Mouse (Mus musculus) kidney, embryonic 16.5 days (tissue): ENCODE measurements around the gene Slc1a1. TPM values are rescaled to one million over a fixed set of nuclear protein-coding genes. Genes with fewer than 3 reads are reported as not detected.

Experiments used
- ATAC-seq: fragments of 200-750 bp; cut with Nextera tagmentation; 2 replicates; pipeline ENCODE4 v1.8.0; 2017; ENCODE audit warnings: moderate TSS enrichment; ENCODE audit not compliant: low FRiP score, low TSS enrichment
- H3K27ac ChIP-seq: fragments of 300-500 bp; sonication (generic); 2 replicates; pipeline ENCODE4 v1.5.1; 2014; ENCODE audit warnings: low read length
- H3K27me3 ChIP-seq: fragments of 300-500 bp; sonication (generic); 2 replicates; pipeline ENCODE4 v1.6.1; 2014; ENCODE audit warnings: low read length, control low read depth, mixed read lengths; ENCODE audit not compliant: insufficient read depth
- H3K36me3 ChIP-seq: fragments of 300-500 bp; sonication (generic); 2 replicates; pipeline ENCODE4 v1.6.1; 2014; ENCODE audit warnings: low read length, control low read depth, mixed read lengths; ENCODE audit not compliant: insufficient read depth
- H3K4me1 ChIP-seq: fragments of 300-500 bp; sonication (generic); 2 replicates; pipeline ENCODE4 v1.6.1; 2014; ENCODE audit warnings: low read length, control low read depth, mixed read lengths; ENCODE audit not compliant: insufficient read depth
- H3K4me2 ChIP-seq: fragments of 300-500 bp; sonication (generic); replicated peaks from 2 replicates; pipeline ENCODE4 v1.6.1; 2014; ENCODE audit warnings: low read depth, low read length
- H3K4me3 ChIP-seq: fragments of 300-500 bp; sonication (generic); 2 replicates; pipeline ENCODE4 v1.5.1; 2014; ENCODE audit warnings: mild to moderate bottlenecking, low read length
- H3K9ac ChIP-seq: fragments of 300-500 bp; sonication (generic); replicated peaks from 2 replicates; pipeline ENCODE4 v1.6.1; 2014; ENCODE audit warnings: low read length
- H3K9me3 ChIP-seq: fragments of 300-500 bp; sonication (generic); 2 replicates; pipeline ENCODE4 v1.6.1; 2016; ENCODE audit warnings: low read length, control low read depth
- WGBS: fragments of 180-500 bp; shearing (Covaris S2); extraction: QIAGEN DNeasy Blood & Tissue Kit; methylation state at CpG from one replicate; pipeline ENCODE4 v1.1.7; 2014; 5-methylcytosine and 5-hydroxymethylcytosine counted together
- polyA plus RNA-seq: library from polyadenylated mRNA; unstranded; fragments of >200 nt; fragmentation: Nextera tagmentation; extraction: Ambion mirVana; gene quantifications from 2 replicates; pipeline ENCODE4 v1.2.1, GENCODE M21; 2015

Gene Slc1a1
- polyA plus RNA-seq, 1 experiment from 2014 or later: 7.9 TPM

GRCm38 (mm10) chr19:28879476-28879875 lies 44.6 kb downstream of the Slc1a1 start:
- no peaks in the 10 kb centered on the region for H3K36me3 ChIP-seq
- WGBS: 94% methylated on average over 2 of the region's 2 CpGs
- ATAC-seq: no peak
- no peak overlapping the region for H3K4me2 ChIP-seq
- no peak overlapping the region for H3K4me3 ChIP-seq
- no peaks in the 10 kb centered on the region for H3K27me3 ChIP-seq
- H3K27ac ChIP-seq: no peak overlapping the region
- no peak overlapping the region for H3K9ac ChIP-seq
- no peaks in the 10 kb centered on the region for H3K4me1 ChIP-seq
- H3K9me3 ChIP-seq: no peaks in the 10 kb centered on the region

DNA sequence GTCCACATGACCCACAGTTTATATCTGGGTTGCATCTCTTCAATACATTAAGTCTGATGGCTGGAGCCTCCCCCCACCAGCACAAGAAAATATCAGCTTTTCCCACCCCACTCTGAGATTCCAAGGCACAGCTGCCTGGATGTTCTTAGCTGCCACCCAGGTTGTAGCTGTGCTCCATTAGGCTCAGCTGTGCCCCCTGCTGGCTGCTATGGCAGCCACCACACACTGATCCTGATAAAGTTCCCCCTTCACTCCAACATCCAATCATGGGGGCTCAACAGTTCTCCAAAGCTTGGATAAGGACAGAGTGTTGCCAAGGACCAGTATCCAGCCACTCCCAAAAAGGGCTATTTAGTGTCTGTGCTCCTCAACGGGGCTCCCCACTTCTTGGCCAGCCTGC lies 48.3 kb downstream of the Slc1a1 start:
- no peaks in the 10 kb centered on the region for H3K27me3 ChIP-seq
- H3K36me3 ChIP-seq: no peaks in the 10 kb centered on the region
- no peak for ATAC-seq
- H3K27ac ChIP-seq: no peak overlapping the region
- H3K9ac ChIP-seq: no peak overlapping the region
- no peaks in the 10 kb centered on the region for H3K4me1 ChIP-seq
- H3K9me3 ChIP-seq: no peaks in the 10 kb centered on the region
- 62% methylated on average over 1 of the region's 1 CpGs for WGBS
- no peak overlapping the region for H3K4me2 ChIP-seq
- H3K4me3 ChIP-seq: no peak overlapping the region

DNA sequence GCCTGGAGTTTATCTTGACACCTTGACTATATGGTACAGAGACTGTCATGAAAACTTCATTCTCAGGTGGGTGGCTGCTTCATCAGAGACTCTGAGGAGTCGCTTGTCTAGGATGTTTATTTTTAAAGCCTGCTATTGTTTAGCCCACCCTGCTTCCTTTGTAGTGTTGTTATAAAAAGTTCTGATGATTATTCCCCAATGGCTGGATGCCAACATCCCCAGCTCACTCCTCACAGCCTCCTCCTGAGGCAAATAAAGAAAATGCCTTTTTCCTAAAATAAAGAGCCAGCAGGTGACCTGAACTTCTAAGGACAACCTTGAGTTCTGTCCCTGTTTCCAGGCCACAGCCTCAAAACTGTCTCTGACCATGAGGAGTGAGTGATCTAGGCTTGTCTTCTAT lies 53.6 kb downstream of the Slc1a1 start:
- ATAC-seq: no peak
- whole genome bisulfite sequencing: 54% methylated on average over 1 of the region's 1 CpGs
- H3K27me3 ChIP-seq: no peaks in the 10 kb centered on the region
- H3K4me1 ChIP-seq: no peaks in the 10 kb centered on the region
- H3K9me3 ChIP-seq: no peaks in the 10 kb centered on the region
- H3K4me2 ChIP-seq: no peak overlapping the region
- no peaks in the 10 kb centered on the region for H3K36me3 ChIP-seq
- no peak overlapping the region for H3K9ac ChIP-seq
- H3K27ac ChIP-seq: no peak overlapping the region
- no peak overlapping the region for H3K4me3 ChIP-seq

DNA sequence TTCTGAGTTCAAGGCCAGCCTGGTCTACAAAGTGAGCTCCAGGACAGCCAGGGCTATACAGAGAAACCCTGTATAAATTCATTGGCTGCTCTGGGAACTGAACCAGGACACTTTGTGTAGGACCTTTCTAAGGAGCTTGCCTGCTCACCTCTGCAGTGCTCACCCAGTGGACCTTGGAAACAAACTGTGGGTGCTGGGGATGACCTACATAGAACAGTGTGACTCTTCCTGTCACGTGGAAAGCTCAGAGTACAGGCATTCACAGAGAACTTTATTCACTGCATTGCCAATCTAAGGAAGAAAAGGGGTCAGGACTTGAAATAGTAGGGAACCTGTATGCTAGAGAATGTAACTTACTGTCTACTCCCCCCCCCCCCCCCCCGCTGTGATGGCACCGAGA lies 54.4 kb downstream of the Slc1a1 start:
- H3K4me2 ChIP-seq: no peak overlapping the region
- ATAC-seq: no peak
- H3K9me3 ChIP-seq: no peaks in the 10 kb centered on the region
- 87% methylated on average over 3 of the region's 3 CpGs for WGBS
- H3K36me3 ChIP-seq: no peaks in the 10 kb centered on the region
- H3K4me3 ChIP-seq: no peak overlapping the region
- no peak overlapping the region for H3K9ac ChIP-seq
- H3K27me3 ChIP-seq: no peaks in the 10 kb centered on the region
- H3K27ac ChIP-seq: no peak overlapping the region
- no peaks in the 10 kb centered on the region for H3K4me1 ChIP-seq

DNA sequence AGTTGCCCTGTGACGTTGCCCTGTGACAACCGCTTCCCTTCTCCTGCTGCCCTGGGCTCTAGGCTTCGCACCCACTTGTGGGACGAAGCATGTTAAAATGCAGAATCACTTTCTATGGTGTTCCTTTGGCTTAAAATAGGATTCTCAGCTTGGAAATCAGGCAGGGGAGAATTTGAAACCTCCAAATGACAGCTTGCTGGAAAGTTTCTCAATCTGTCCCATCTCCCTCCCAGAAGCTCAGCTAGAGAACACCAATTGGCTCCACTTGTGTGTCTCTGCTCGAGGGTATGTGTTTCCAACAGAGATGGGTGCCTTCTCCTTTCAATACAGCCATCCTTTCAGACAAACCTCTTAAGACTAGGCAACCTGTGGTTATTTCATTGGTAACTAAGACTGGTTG lies 56.4 kb downstream of the Slc1a1 start:
- no peak overlapping the region for H3K4me2 ChIP-seq
- H3K9ac ChIP-seq: no peak overlapping the region
- H3K36me3 ChIP-seq: no peaks in the 10 kb centered on the region
- ATAC-seq: no peak
- no peak overlapping the region for H3K4me3 ChIP-seq
- H3K9me3 ChIP-seq: no peaks in the 10 kb centered on the region
- no peaks in the 10 kb centered on the region for H3K4me1 ChIP-seq
- H3K27me3 ChIP-seq: no peaks in the 10 kb centered on the region
- 70% methylated on average over 5 of the region's 5 CpGs for WGBS
- no peak overlapping the region for H3K27ac ChIP-seq

DNA sequence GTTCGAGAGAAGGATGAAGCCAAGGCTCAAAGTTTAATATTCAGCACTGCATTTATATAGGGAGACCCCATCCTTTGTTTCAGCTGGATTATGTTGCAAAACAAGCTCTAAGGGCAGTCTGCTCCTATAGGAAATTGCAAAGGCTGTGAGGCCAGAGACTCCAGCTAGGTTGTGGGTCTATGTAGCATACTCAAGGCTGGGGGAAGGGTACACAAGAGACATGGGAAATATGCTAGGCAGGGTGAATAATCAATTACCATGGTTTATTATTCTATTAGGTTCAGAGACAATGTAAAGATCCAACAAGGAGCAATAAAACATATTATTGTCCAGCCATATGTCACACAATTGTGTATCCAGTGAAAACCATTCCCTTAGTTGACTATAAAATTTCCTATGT lies 57.0 kb downstream of the Slc1a1 start:
- H3K4me2 ChIP-seq: no peak overlapping the region
- H3K4me1 ChIP-seq: no peaks in the 10 kb centered on the region
- ATAC-seq: no peak
- no peaks in the 10 kb centered on the region for H3K27me3 ChIP-seq
- 97% methylated on average over 1 of the region's 1 CpGs for WGBS
- H3K4me3 ChIP-seq: no peak overlapping the region
- no peaks in the 10 kb centered on the region for H3K36me3 ChIP-seq
- no peaks in the 10 kb centered on the region for H3K9me3 ChIP-seq
- H3K9ac ChIP-seq: no peak overlapping the region
- no peak overlapping the region for H3K27ac ChIP-seq

DNA sequence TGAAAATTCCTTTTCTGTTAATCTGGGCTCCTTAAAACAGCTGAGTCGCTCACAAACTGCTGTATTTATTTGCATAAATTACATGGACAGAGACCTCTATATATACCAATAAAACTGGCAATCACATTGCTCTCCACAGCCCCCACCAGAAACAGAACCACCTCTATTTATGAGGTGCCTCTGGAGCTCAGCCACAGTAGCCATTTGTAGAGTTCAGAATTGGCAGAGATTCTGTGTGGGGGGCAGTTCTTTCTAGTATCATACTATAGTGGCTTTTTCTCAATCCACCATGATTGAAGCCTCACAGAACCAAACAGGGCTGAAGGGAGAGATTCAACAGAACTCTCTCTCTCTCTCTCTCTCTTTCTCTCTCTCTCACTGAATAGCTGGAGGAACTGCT lies 61.8 kb downstream of the Slc1a1 start:
- H3K27ac ChIP-seq: no peak overlapping the region
- WGBS: 53% methylated on average over 1 of the region's 1 CpGs
- H3K4me2 ChIP-seq: no peak overlapping the region
- H3K9ac ChIP-seq: no peak overlapping the region
- ATAC-seq: no peak
- H3K9me3 ChIP-seq: no peaks in the 10 kb centered on the region
- no peaks in the 10 kb centered on the region for H3K36me3 ChIP-seq
- peaks cover 3% of the 10 kb centered on the region; the same call in 1 of the 2 replicates for H3K27me3 ChIP-seq
- H3K4me1 ChIP-seq: no peaks in the 10 kb centered on the region
- H3K4me3 ChIP-seq: no peak overlapping the region

DNA sequence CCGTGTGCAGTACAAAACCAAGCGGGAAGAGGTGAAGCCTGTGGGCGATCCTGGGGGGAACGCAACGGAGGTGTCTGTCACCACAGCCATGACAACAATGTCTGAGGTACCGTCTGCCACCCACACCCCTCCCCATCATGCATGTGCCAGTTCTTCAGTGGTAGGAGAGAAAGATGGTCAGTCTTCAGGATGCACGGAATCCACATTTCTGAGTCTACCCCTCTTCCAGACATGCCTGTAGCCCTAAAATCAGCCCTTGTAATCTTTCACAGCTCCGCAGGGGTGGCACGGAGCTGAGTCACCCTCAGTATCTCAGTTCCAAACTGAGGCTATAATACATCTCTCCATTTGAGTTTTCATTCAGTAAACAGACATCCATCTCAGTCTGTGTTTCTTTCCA lies 62.6 kb downstream of the Slc1a1 start:
- ATAC-seq: no peak
- Histone ChIP-seq H3K27me3 (peaks cover 3% of the 10 kb centered on the region; the same call in 1 of the 2 replicates), H3K4me2 (no peak overlapping the region), H3K4me3 (no peak overlapping the region), H3K27ac (no peak overlapping the region), H3K9me3 (no peaks in the 10 kb centered on the region), H3K9ac (no peak overlapping the region), H3K4me1 (peaks cover 5% of the 10 kb centered on the region), H3K36me3 (no peaks in the 10 kb centered on the region)
- 81% methylated on average over 9 of the region's 9 CpGs for WGBS

DNA sequence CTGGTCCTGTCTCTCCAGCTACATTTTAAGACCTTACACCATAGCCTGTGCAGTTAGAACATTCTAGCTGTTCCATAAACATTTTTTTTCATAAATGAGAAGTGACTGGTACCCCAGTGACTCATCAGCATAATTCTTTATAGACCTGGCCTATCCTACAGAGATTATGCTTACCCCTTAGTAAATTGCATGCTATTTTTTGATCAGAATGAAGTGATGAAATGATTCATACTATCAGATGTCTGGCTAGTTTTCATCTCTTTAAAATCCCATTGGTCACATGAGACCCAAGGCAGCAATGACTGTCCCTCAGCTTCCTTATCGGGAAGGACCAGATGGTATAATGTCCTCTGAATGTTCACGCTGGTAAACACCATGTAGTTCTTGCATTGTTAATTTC lies 65.9 kb downstream of the Slc1a1 start:
- no peak for ATAC-seq
- 86% methylated on average over 2 of the region's 2 CpGs for WGBS

GRCm38 (mm10) chr19:28902111-28902510 lies 67.3 kb downstream of the Slc1a1 start:
- Histone ChIP-seq H3K4me2 (no peak overlapping the region), H3K4me3 (no peak overlapping the region), H3K9ac (no peak overlapping the region), H3K36me3 (no peaks in the 10 kb centered on the region), H3K4me1 (peaks cover 13% of the 10 kb centered on the region), H3K27me3 (peaks cover 3% of the 10 kb centered on the region; the same call in 1 of the 2 replicates), H3K9me3 (no peaks in the 10 kb centered on the region), H3K27ac (no peak overlapping the region)
- ATAC-seq: peak; percentile 80; the same call in 1 of the 2 replicates
- WGBS: 22% methylated on average over 2 of the region's 2 CpGs

More for the DNA sequence above, 65.9 kb downstream of the Slc1a1 start:
- H3K4me2 ChIP-seq: no peak overlapping the region
- H3K27me3 ChIP-seq: peaks cover 3% of the 10 kb centered on the region; the same call in 1 of the 2 replicates
- no peaks in the 10 kb centered on the region for H3K9me3 ChIP-seq
- no peak overlapping the region for H3K27ac ChIP-seq
- H3K36me3 ChIP-seq: no peaks in the 10 kb centered on the region
- H3K9ac ChIP-seq: no peak overlapping the region
- no peak overlapping the region for H3K4me3 ChIP-seq
- H3K4me1 ChIP-seq: peaks cover 13% of the 10 kb centered on the region
